Mouse (Mus musculus) CD4-positive, CD25-positive, alpha-beta regulatory T cell, adult 4 months (primary cell): ENCODE results near the gene Lrrc18. TPM values are rescaled to one million over a fixed set of nuclear protein-coding genes. Genes with fewer than 3 reads are reported as not detected.

Source experiments
- ATAC-seq: one replicate; pipeline ENCODE4 v1.8.0; 2017
- polyA plus RNA-seq, 2 experiments: library from polyadenylated mRNA; unstranded; fragments of 100-300 nt; shearing (Covaris generic); gene quantifications; one replicate each; pipeline ENCODE4 v1.2.1; 2017

The Lrrc18 gene
- polyA plus RNA-seq, 2 experiments from 2014 or later, result not detected

DNA sequence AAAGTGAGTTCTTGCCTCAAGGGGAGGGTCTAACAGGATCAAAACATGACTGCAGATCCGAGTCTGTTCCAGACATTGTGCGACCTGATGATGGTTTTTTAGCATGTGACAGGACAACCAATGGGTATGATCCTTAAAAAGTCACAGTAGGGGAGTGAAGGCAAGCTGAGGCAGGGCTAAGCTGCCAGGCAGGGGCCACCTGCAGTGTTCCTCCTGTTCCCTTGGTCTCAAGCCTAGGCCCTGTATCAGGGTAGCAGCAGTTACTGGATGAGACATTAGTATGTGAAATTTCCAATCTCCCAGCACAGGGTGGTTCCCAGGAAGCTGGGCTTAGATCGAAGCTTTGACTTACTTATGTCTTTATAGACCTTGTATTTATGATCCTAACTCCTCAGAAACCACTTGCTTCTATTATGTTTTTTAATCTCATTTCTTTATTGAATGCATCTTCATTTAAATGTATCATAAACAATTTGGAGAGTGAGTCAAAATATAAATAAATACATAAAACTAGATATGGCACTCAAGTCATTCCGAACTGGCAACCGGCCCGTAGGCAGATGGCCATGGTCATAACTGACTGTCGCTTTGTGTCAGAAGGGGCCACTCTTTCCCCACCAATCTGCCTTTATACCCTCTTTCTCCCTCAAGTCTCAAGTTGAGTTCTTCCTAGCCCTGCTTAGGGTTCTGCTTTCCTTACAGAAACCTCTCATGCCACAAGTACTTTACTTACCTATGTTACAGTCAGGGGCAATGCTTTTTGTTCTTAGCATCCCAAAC lies 67.9 kb downstream of the Lrrc18 start:
- no peak for ATAC-seq

DNA sequence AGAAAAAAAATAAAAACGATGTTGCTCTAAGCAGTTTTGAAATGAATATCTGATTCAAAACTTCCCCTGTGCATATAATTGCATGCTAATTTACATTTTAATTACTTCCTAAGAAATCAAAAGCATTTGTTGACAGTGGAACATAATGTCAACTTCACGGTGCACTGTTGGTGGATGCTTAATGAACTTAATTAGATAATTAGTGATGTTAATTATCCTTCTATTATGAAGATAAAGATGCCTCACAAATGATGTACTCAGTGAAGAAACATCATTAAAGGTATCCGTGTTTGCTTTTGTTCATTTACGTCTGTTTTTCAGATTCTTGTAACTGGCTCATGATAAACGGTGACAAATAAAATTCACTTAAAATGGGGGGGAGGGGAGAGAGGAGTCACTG lies 71.8 kb downstream of the Lrrc18 start:
- no peak for ATAC-seq

Other genes starting within 250 kb of the Lrrc18 start
- 1 to 10 TPM; 3.7 to 4.9 TPM for gene Tmem273, start 205.4 kb upstream of the Lrrc18 start, polyA plus RNA-seq
- not detected for gene Fam170b, start 157.4 kb upstream of the Lrrc18 start, polyA plus RNA-seq
- not detected for gene Vstm4, start 134.6 kb upstream of the Lrrc18 start, polyA plus RNA-seq
- 1 to 10 TPM in 1 of 2 experiments, not detected in 1; 2.1 TPM for gene Wdfy4, start 194.1 kb downstream of the Lrrc18 start, polyA plus RNA-seq
- not detected for gene Arhgap22, start 222.6 kb downstream of the Lrrc18 start, polyA plus RNA-seq